Mouse (Mus musculus) retina, embryonic 14.5 days (tissue): Measurements from ENCODE around the gene Gprc5b.
A peak's percentile ranks its signal among the peaks of the same experiment; 100 is the strongest.

Experiments
- DNase-seq: peaks from one replicate; pipeline ENCODE4 v3.0.0-alpha.2; 2015; ENCODE audit warnings: low spot score

Gene Gprc5b

GRCm38 (mm10) chr7:118995007-118995406 is at the start of gene Gprc5b:
Gene Gprc5b, minus strand, starts transcription at chr7:118995211.
- peak; percentile 93 for DNase-seq

- DNase-seq: no peak
Measured at GRCm38 (mm10) chr7:119041502-119041901, 46.5 kb upstream of the Gprc5b start.

GRCm38 (mm10) chr7:119037581-119037980 is 42.6 kb upstream of the Gprc5b start:
- DNase-seq: no peak

- DNase-seq: no peak
Measured at GRCm38 (mm10) chr7:119034243-119034961, 39.4 kb upstream of the Gprc5b start.

GRCm38 (mm10) chr7:119023394-119023921 is 28.4 kb upstream of the Gprc5b start:
- DNase-seq: peak; percentile 87

GRCm38 (mm10) chr7:119022238-119023156 is 27.5 kb upstream of the Gprc5b start:
- peak; percentile 67 for DNase-seq

- DNase-seq: peak; percentile 88
Measured at GRCm38 (mm10) chr7:119019537-119019936, 24.5 kb upstream of the Gprc5b start.

GRCm38 (mm10) chr7:119015736-119016135 is 20.7 kb upstream of the Gprc5b start:
- peak; percentile 74 for DNase-seq

GRCm38 (mm10) chr7:119010854-119011529 is 16.0 kb upstream of the Gprc5b start:
- DNase-seq: peak; percentile 86

GRCm38 (mm10) chr7:119002501-119002900 is 7.5 kb upstream of the Gprc5b start:
- DNase-seq: no peak

- no peak for DNase-seq
Measured at GRCm38 (mm10) chr7:119001965-119002364, 7.0 kb upstream of the Gprc5b start.

- DNase-seq: no peak
Measured at GRCm38 (mm10) chr7:118999857-119000256, 4.8 kb upstream of the Gprc5b start.

- DNase-seq: peak; percentile 96
Measured at GRCm38 (mm10) chr7:118996137-118996837, 1.3 kb upstream of the Gprc5b start.

- DNase-seq: peak; percentile 30
Measured at GRCm38 (mm10) chr7:118995671-118996070, 660 bp upstream of the Gprc5b start.

- peak; percentile 46 for DNase-seq
Measured at GRCm38 (mm10) chr7:118994231-118994842, 674 bp downstream of the Gprc5b start.

- peak; percentile 35 for DNase-seq
Measured at GRCm38 (mm10) chr7:118993597-118994230, 1.3 kb downstream of the Gprc5b start.

GRCm38 (mm10) chr7:118992623-118993405 is 2.2 kb downstream of the Gprc5b start:
- DNase-seq: no peak

GRCm38 (mm10) chr7:118992080-118992560 is 2.9 kb downstream of the Gprc5b start:
- DNase-seq: no peak

- no peak for DNase-seq
Measured at GRCm38 (mm10) chr7:118991341-118991884, 3.6 kb downstream of the Gprc5b start.
